Mouse (Mus musculus) C2C12 (cell line): ENCODE measurements around the gene Smim17. TPM values are rescaled to one million over a fixed set of nuclear protein-coding genes. Genes with fewer than 3 reads are reported as not detected.
"Not testable (repeated sequence)": the region's sequence is repeated elsewhere in the genome, so short reads cannot be mapped to it uniquely, and the experiment has no call there.

Source experiments
- H3K27me3 ChIP-seq: one replicate; pipeline ENCODE4 v1.6.1; 2011; ENCODE audit not compliant: control insufficient read depth, insufficient read depth, insufficient read length
- H3K36me3 ChIP-seq: one replicate; pipeline ENCODE4 v1.6.1; 2011; ENCODE audit not compliant: control insufficient read depth, insufficient read depth
- H3K4me3 ChIP-seq: one replicate; pipeline ENCODE4 v1.5.1; 2011; ENCODE audit warnings: mild to moderate bottlenecking, control low read depth; ENCODE audit not compliant: poor library complexity, insufficient read depth, severe bottlenecking
- H3K79me2 ChIP-seq: one replicate; pipeline ENCODE4 v1.6.1; 2011; ENCODE audit not compliant: control insufficient read depth, insufficient read depth
- H3K79me3 ChIP-seq: one replicate; pipeline ENCODE4 v1.6.1; 2011; ENCODE audit warnings: low read depth, control low read depth
- H3ac ChIP-seq: one replicate; pipeline ENCODE3; 2011; ENCODE audit warnings: low read depth; ENCODE audit not compliant: control insufficient read depth, insufficient read length
- CEBPB ChIP-seq: IDR thresholded peaks from one replicate; pipeline ENCODE4 v1.6.1; 2011; ENCODE audit warnings: low read depth, mild to moderate bottlenecking, control low read depth, moderate library complexity
- CTCF ChIP-seq: IDR thresholded peaks from one replicate; pipeline ENCODE4 v1.5.1; 2011; ENCODE audit not compliant: control insufficient read depth, insufficient read depth, insufficient read length
- FOSL1 ChIP-seq: IDR thresholded peaks from one replicate; pipeline ENCODE4 v1.8.0; 2011; ENCODE audit warnings: mild to moderate bottlenecking, low read length; ENCODE audit not compliant: poor library complexity, insufficient read depth, severe bottlenecking
- MAX ChIP-seq: IDR thresholded peaks from one replicate; pipeline ENCODE4 v1.6.1; 2011; ENCODE audit warnings: mild to moderate bottlenecking, control low read depth
- MYOD1 ChIP-seq: IDR thresholded peaks from one replicate; pipeline ENCODE4 v1.6.1; 2011; ENCODE audit warnings: low read depth; ENCODE audit not compliant: control insufficient read depth, insufficient read length
- MYOG ChIP-seq: IDR thresholded peaks from one replicate; pipeline ENCODE4 v1.6.1; 2011; ENCODE audit not compliant: control insufficient read depth, insufficient read length; ENCODE audit errors: extremely low read depth
- USF1 ChIP-seq: IDR thresholded peaks from one replicate; pipeline ENCODE4 v1.6.1; 2011; ENCODE audit warnings: low read depth, mild to moderate bottlenecking, control low read depth, moderate library complexity
- polyA plus RNA-seq: library from polyadenylated mRNA; unstranded; fragments of >200 nt; fragmentation: generic; extraction: Trizol; gene quantifications from one replicate; pipeline ENCODE4 v1.2.1, GENCODE M21; 2012; ENCODE audit warnings: missing spikeins

The Smim17 gene
- polyA plus RNA-seq, 1 experiment, result 0.06 TPM

GRCm38 (mm10) chr7:6362268-6363046 is 36.1 kb upstream of the Smim17 start:
- Histone ChIP-seq H3K79me3 (peaks cover 3% of the 10 kb centered on the region), H3ac (peak overlapping the region; percentile 47), H3K4me3 (peak overlapping the region; percentile 36), H3K79me2 (no peaks in the 10 kb centered on the region), H3K27me3 (peaks cover under 1% of the 10 kb centered on the region), H3K36me3 (no peaks in the 10 kb centered on the region)
- TF ChIP-seq USF1 (no peak), FOSL1 (no peak)

GRCm38 (mm10) chr7:6363047-6363488 is 35.4 kb upstream of the Smim17 start, which contains the start of gene Zfp78:
Zfp78 (plus strand) TSS chr7:6363280.
- peaks cover 3% of the 10 kb centered on the region for H3K79me3 ChIP-seq
- no peaks in the 10 kb centered on the region for H3K36me3 ChIP-seq
- no peak for TF ChIP-seq CTCF
- no peak for TF ChIP-seq MAX
- no peak for TF ChIP-seq MYOG
- TF ChIP-seq MYOD1, result no peak
- no peak for TF ChIP-seq CEBPB
- TF ChIP-seq FOSL1, result no peak
- TF ChIP-seq USF1, result no peak
- H3K4me3 ChIP-seq, result peak within 1 kb of the TSS; percentile 36
- H3K27me3 ChIP-seq, result no peaks in the 10 kb centered on the region
- peak within 1 kb of the TSS; percentile 87 for H3ac ChIP-seq
- no peaks in the 10 kb centered on the region for H3K79me2 ChIP-seq

- H3K79me3 ChIP-seq, result peaks cover 3% of the 10 kb centered on the region
- TF ChIP-seq USF1 (no peak), MYOD1 (no peak), MAX (no peak), FOSL1 (no peak), CTCF (no peak), CEBPB (no peak), MYOG (no peak)
Measured at GRCm38 (mm10) chr7:6364761-6365160, 33.8 kb upstream of the Smim17 start.

GRCm38 (mm10) chr7:6367185-6367584 is 31.3 kb upstream of the Smim17 start:
- Histone ChIP-seq H3K79me3 (peaks cover 3% of the 10 kb centered on the region), H3K4me3 (no peak overlapping the region), H3K79me2 (no peaks in the 10 kb centered on the region), H3K27me3 (no peaks in the 10 kb centered on the region), H3ac (no peak overlapping the region), H3K36me3 (no peaks in the 10 kb centered on the region)
- no peak for TF ChIP-seq FOSL1
- no peak for TF ChIP-seq CEBPB
- TF ChIP-seq MYOD1, result no peak
- TF ChIP-seq MAX, result no peak
- no peak for TF ChIP-seq MYOG
- TF ChIP-seq CTCF, result no peak
- TF ChIP-seq USF1, result no peak

More at GRCm38 (mm10) chr7:6364761-6365160, 33.8 kb upstream of the Smim17 start:
- no peak overlapping the region for H3K4me3 ChIP-seq
- H3ac ChIP-seq, result no peak overlapping the region
- no peaks in the 10 kb centered on the region for H3K36me3 ChIP-seq
- no peaks in the 10 kb centered on the region for H3K27me3 ChIP-seq
- H3K79me2 ChIP-seq, result no peaks in the 10 kb centered on the region

- not testable (repeated sequence) for H3K27me3 ChIP-seq, H3K36me3 ChIP-seq
Measured at GRCm38 (mm10) chr7:6368146-6368545, 30.4 kb upstream of the Smim17 start.

GRCm38 (mm10) chr7:6369460-6369859 is 29.1 kb upstream of the Smim17 start:
- H3ac ChIP-seq, result no peak overlapping the region
- no peaks in the 10 kb centered on the region for H3K36me3 ChIP-seq
- TF ChIP-seq MAX (no peak), FOSL1 (no peak), MYOG (no peak), CTCF (no peak), CEBPB (no peak), USF1 (no peak), MYOD1 (no peak)
- peaks cover 3% of the 10 kb centered on the region for H3K79me3 ChIP-seq
- no peaks in the 10 kb centered on the region for H3K79me2 ChIP-seq
- no peaks in the 10 kb centered on the region for H3K27me3 ChIP-seq
- no peak overlapping the region for H3K4me3 ChIP-seq

More at GRCm38 (mm10) chr7:6368146-6368545, 30.4 kb upstream of the Smim17 start:
- not testable (repeated sequence) for H3K79me3 ChIP-seq, H3K79me2 ChIP-seq, H3ac ChIP-seq, H3K4me3 ChIP-seq
